Mouse (Mus musculus) macrophage (primary cell): ENCODE data around the gene Arfgap3. TPM values are rescaled to one million over a fixed set of nuclear protein-coding genes. Genes with fewer than 3 reads are reported as not detected.
"Not testable (repeated sequence)": the region's sequence is repeated elsewhere in the genome, so short reads cannot be mapped to it uniquely, and the experiment has no call there.

Experiments used
- H3K27ac ChIP-seq: fragments of 350-480 bp; formaldehyde crosslinking; 2 replicates; pipeline ENCODE4 v1.9.0; 2021
- H3K36me3 ChIP-seq: fragments of 350-480 bp; formaldehyde crosslinking; 2 replicates; pipeline ENCODE4 v1.9.0; 2021; ENCODE audit errors: inconsistent target
- H3K4me3 ChIP-seq: fragments of 350-480 bp; formaldehyde crosslinking; 2 replicates; pipeline ENCODE4 v1.9.0; 2021; ENCODE audit errors: inconsistent target
- H3K79me2 ChIP-seq: fragments of 350-480 bp; formaldehyde crosslinking; 2 replicates; pipeline ENCODE4 v1.9.0; 2021; ENCODE audit errors: inconsistent target
- WGBS: methylation state at CpG from one replicate; pipeline ENCODE4 v1.1.7; 2026; ENCODE audit warnings: inconsistent platforms; ENCODE audit not compliant: missing documents; 5-methylcytosine and 5-hydroxymethylcytosine counted together
- polyA plus RNA-seq: library from polyadenylated mRNA; stranded (reverse); fragments of 250-400 nt; gene quantifications from 3 replicates; pipeline ENCODE4 v1.2.4, GENCODE M21; 2018; ENCODE audit warnings: inconsistent platforms

Gene Arfgap3
- polyA plus RNA-seq, 1 experiment from 2014 or later = 26.3 TPM

GRCm38 (mm10) chr15:83294954-83295353 is 55.1 kb downstream of the Arfgap3 start:
- H3K27ac ChIP-seq = no peak overlapping the region
- H3K4me3 ChIP-seq = no peak overlapping the region
- 6% methylated on average over 3 of the region's 3 CpGs for WGBS
- H3K36me3 ChIP-seq = peaks cover 2% of the 10 kb centered on the region; the same call in 1 of the 2 replicates
- no peaks in the 10 kb centered on the region for H3K79me2 ChIP-seq

- no peak overlapping the region for H3K27ac ChIP-seq
Observed at GRCm38 (mm10) chr15:83293706-83294645, 56.1 kb downstream of the Arfgap3 start.

DNA sequence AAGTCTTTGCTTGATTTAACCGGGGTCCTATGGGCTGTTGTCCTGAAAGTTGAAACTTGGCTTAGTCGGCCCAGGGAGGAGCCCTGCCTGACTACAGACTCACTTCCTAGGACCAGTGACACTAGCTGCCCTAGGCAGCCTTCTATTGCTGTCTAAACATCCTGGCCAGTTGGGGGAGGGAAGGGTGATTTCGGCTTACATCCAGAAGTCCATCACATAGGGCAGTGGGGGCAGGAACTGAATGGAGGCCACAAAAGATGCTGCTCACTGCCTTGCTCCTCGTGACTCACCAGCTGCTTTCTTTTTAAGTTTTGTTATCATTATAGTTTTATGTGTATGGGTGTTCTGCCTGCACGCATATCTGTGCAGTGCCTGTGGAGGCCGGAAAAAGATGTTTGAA is 56.9 kb downstream of the Arfgap3 start:
- Histone ChIP-seq H3K27ac (no peak overlapping the region), H3K36me3 (no peaks in the 10 kb centered on the region), H3K79me2 (no peaks in the 10 kb centered on the region), H3K4me3 (no peak overlapping the region)
- WGBS = 82% methylated on average over 6 of the region's 6 CpGs

More at GRCm38 (mm10) chr15:83293706-83294645, 56.1 kb downstream of the Arfgap3 start:
- no peak overlapping the region for H3K4me3 ChIP-seq
- no peaks in the 10 kb centered on the region for H3K79me2 ChIP-seq
- 94% methylated on average over 8 of the region's 8 CpGs for WGBS
- H3K36me3 ChIP-seq = no peaks in the 10 kb centered on the region

DNA sequence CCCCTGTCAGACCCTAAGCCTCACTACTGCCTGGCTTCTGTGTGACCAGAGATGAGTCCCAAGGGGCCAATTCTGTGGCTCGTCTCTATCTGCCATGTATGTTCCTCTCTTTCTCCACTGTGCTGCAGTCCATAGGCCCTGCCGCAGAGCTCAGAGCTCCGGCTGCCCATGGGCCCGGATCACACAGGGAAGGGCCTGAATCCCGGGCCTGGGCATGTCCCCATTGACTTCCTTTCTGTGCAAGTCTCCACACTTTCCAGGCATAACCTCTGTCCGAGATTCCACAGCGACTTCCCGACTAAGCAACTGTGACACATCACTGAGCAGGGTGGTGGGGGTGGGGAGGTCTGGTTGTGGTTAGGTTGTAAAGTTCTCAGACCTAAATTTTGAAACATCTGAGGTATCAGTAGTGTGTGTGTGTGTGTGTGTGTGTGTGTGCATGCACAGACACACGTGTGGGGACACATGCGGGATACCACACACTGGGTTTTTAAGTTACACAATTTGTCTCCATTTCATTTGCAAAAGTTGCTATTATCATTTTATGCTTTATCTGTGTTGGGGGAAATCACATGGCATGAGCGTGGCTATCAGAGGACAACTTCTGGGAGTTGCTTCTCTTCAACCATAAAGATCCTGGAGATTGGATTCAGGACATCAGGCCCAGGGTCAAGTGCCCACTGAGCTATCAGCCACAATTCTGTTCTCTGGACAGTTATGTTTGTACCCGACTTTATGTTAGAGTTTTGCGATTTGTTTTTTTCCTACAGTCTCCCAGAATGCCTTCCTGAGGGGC is 57.6 kb downstream of the Arfgap3 start:
- H3K79me2 ChIP-seq = no peaks in the 10 kb centered on the region
- 92% methylated on average over 13 of the region's 13 CpGs for WGBS
- no peaks in the 10 kb centered on the region for H3K36me3 ChIP-seq
- no peak overlapping the region for H3K27ac ChIP-seq
- H3K4me3 ChIP-seq = no peak overlapping the region

GRCm38 (mm10) chr15:83290899-83291298 is 59.1 kb downstream of the Arfgap3 start:
- 87% methylated on average over 2 of the region's 2 CpGs for WGBS
- H3K36me3 ChIP-seq = no peaks in the 10 kb centered on the region
- no peaks in the 10 kb centered on the region for H3K79me2 ChIP-seq
- no peak overlapping the region for H3K4me3 ChIP-seq
- no peak overlapping the region for H3K27ac ChIP-seq

- H3K36me3 ChIP-seq = no peaks in the 10 kb centered on the region
- no peak overlapping the region for H3K4me3 ChIP-seq
- H3K27ac ChIP-seq = no peak overlapping the region
- WGBS = 86% methylated on average over 8 of the region's 8 CpGs
- no peaks in the 10 kb centered on the region for H3K79me2 ChIP-seq
Observed at GRCm38 (mm10) chr15:83284828-83285227, 65.2 kb downstream of the Arfgap3 start.

- H3K79me2 ChIP-seq = no peaks in the 10 kb centered on the region
- no peaks in the 10 kb centered on the region for H3K36me3 ChIP-seq
- no peak overlapping the region for H3K4me3 ChIP-seq
- no peak overlapping the region for H3K27ac ChIP-seq
- 70% methylated on average over 5 of the region's 5 CpGs for WGBS
Observed at GRCm38 (mm10) chr15:83282397-83282796, 67.7 kb downstream of the Arfgap3 start.

GRCm38 (mm10) chr15:83281303-83281702 is 68.7 kb downstream of the Arfgap3 start:
- Histone ChIP-seq H3K79me2 (no peaks in the 10 kb centered on the region), H3K27ac (no peak overlapping the region), H3K4me3 (no peak overlapping the region), H3K36me3 (no peaks in the 10 kb centered on the region)
- WGBS = 88% methylated on average over 11 of the region's 11 CpGs

DNA sequence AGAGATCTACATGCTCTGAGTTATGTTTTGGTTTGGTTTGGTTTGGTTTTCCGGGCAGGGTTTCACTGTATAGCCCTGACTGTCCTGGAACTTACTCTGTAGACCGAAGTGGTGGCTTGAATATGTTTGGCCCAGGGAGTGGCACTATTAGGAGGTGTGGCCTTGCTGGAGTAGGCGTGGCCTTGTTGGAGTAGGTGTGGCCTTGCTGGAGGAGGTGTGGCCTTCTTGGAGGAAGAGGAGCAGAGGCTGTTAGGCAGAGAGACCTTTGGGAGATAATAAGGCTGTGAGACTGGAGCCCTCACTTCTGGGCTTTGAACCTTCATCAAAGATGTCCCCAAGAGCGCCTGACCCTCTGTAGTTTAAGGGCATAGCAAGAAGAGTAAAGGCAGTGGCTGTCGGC is 71.5 kb downstream of the Arfgap3 start:
- Histone ChIP-seq H3K4me3 (no peak overlapping the region), H3K27ac (no peak overlapping the region), H3K79me2 (no peaks in the 10 kb centered on the region), H3K36me3 (no peaks in the 10 kb centered on the region)
- 88% methylated on average over 5 of the region's 5 CpGs for WGBS

DNA sequence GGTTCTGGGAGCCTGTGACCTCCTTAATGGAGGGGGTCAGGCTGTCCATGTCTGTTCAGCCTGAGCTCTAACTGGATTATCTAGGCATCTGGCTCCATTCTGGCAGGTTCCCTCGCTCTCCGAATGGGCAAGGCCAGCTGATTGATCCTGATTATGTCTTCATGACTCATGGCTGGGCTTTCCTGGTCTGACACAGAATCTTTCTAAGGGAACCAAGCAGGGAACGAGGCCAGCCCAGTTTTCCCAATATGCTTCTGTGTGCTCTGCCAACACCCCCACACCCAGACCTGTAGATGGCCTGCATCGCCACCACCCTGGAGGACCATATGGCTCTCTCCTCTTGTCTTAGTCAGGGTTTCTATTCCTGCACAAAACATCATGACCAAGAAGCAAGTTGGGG is 72.6 kb downstream of the Arfgap3 start:
- 89% methylated on average over 4 of the region's 4 CpGs for WGBS
- Histone ChIP-seq H3K36me3 (no peaks in the 10 kb centered on the region), H3K27ac (no peak overlapping the region), H3K79me2 (no peaks in the 10 kb centered on the region), H3K4me3 (no peak overlapping the region)

DNA sequence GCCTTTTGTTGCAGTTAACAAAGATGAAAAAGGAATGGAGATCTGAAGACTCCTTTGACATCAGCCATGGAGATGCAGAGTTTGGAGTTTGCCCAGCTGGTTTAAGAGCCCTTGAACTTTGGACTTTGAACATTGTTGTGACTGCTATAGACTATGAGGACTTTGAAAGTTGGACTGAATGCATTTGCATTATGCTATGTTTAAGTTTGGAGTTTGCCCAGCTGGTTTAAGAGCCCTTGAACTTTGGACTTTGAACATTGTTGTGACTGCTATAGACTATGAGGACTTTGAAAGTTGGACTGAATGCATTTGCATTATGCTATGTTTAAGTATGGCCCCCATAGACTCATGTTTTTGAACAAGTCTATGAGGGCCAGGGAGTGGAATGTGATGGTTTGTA is 75.8 kb downstream of the Arfgap3 start:
- not testable (repeated sequence) for H3K79me2 ChIP-seq

GRCm38 (mm10) chr15:83273017-83273416 is 77.0 kb downstream of the Arfgap3 start:
- H3K27ac ChIP-seq = no peak overlapping the region
- no peak overlapping the region for H3K4me3 ChIP-seq
- WGBS = 89% methylated on average over 2 of the region's 2 CpGs
- no peaks in the 10 kb centered on the region for H3K36me3 ChIP-seq
- H3K79me2 ChIP-seq = no peaks in the 10 kb centered on the region

More for the DNA sequence above, 75.8 kb downstream of the Arfgap3 start:
- not testable (repeated sequence) for H3K36me3 ChIP-seq, H3K27ac ChIP-seq, H3K4me3 ChIP-seq

GRCm38 (mm10) chr15:83271221-83271620 is 78.8 kb downstream of the Arfgap3 start:
- not testable (repeated sequence) for H3K27ac ChIP-seq, H3K79me2 ChIP-seq, H3K4me3 ChIP-seq, H3K36me3 ChIP-seq
- 67% methylated on average over 9 of the region's 9 CpGs for WGBS

GRCm38 (mm10) chr15:83269985-83270384 is 80.1 kb downstream of the Arfgap3 start:
- not testable (repeated sequence) for H3K79me2 ChIP-seq, H3K36me3 ChIP-seq
- WGBS = 88% methylated on average over 5 of the region's 6 CpGs

GRCm38 (mm10) chr15:83268428-83268827 is 81.6 kb downstream of the Arfgap3 start:
- 43% methylated on average over 6 of the region's 7 CpGs for WGBS
- H3K27ac ChIP-seq, H3K36me3 ChIP-seq, H3K79me2 ChIP-seq, H3K4me3 ChIP-seq: not testable (repeated sequence)

More at GRCm38 (mm10) chr15:83269985-83270384, 80.1 kb downstream of the Arfgap3 start:
- H3K4me3 ChIP-seq, H3K27ac ChIP-seq: not testable (repeated sequence)
